Mouse (Mus musculus): ENCODE measurements around the gene Cenpm. TPM values are rescaled to one million over a fixed set of nuclear protein-coding genes. Genes with fewer than 3 reads are reported as not detected.

Cenpm gene
- polyA plus RNA-seq, 1 experiment from 2014 or later, result 45.5 TPM

DNA sequence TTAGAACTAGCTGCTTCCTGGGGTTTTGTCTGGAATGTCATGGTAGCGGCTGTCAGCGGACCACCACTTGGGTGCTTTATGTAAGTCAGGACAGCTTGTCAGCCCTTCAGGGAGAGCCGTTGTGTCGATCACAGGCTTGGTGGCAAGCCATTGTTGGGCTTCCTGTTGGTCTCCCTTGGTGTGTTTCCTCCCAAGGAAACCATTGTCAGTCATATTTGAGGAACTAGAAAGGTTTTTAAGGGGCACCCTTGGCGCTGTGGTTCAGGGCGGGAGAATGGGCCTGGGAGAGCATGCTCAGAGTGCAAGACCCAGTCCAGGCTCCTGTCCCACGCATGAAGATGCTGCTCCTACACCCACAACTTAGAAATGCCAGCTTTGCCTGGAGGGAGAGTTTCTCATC lies 46.2 kb downstream of the Cenpm start:
- Histone ChIP-seq H3K4me2 (replicated peaks) (no peak overlapping the region), H3K9me3 (no peaks in the 10 kb centered on the region), H3K36me3 (peaks cover 97% of the 10 kb centered on the region), H3K4me1 (no peaks in the 10 kb centered on the region), H3K27ac (no peak overlapping the region), H3K9ac (no peak overlapping the region), H3K4me3 (no peak overlapping the region), H3K27me3 (replicated peaks) (no peaks in the 10 kb centered on the region)
- no peak for ATAC-seq (ENCODE audit: low FRiP score, low read depth)
- 92% methylated on average over 7 of the region's 7 CpGs for WGBS

DNA sequence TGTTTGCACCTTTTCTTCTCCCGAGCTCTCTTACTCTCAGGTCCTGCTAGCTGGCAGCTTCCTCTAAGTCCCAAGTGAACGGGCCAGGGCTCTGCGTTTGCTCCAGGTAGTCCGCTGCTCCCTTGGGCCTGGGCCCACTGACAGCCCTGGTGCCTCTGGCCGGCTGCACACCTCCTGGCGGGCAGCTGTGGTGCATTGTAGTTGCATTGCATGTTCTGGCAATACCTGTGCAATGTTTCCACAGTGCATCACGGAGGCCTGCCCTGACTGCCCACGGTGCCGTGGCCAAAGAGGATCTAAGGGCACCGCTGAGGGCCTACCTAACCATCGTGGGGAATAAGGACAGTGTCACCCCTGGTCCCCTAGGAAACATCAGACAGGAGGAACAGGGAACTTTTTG lies 46.6 kb downstream of the Cenpm start:
- no peak overlapping the region for H3K4me3 ChIP-seq
- no peak overlapping the region for H3K4me2 ChIP-seq (replicated peaks)
- H3K4me1 ChIP-seq, result no peaks in the 10 kb centered on the region
- no peak overlapping the region for H3K9ac ChIP-seq
- 93% methylated on average over 11 of the region's 11 CpGs for WGBS
- ATAC-seq (ENCODE audit: low FRiP score, low read depth), result no peak
- no peak overlapping the region for H3K27ac ChIP-seq
- H3K9me3 ChIP-seq, result no peaks in the 10 kb centered on the region
- no peaks in the 10 kb centered on the region for H3K27me3 ChIP-seq (replicated peaks)
- peaks cover 97% of the 10 kb centered on the region for H3K36me3 ChIP-seq

DNA sequence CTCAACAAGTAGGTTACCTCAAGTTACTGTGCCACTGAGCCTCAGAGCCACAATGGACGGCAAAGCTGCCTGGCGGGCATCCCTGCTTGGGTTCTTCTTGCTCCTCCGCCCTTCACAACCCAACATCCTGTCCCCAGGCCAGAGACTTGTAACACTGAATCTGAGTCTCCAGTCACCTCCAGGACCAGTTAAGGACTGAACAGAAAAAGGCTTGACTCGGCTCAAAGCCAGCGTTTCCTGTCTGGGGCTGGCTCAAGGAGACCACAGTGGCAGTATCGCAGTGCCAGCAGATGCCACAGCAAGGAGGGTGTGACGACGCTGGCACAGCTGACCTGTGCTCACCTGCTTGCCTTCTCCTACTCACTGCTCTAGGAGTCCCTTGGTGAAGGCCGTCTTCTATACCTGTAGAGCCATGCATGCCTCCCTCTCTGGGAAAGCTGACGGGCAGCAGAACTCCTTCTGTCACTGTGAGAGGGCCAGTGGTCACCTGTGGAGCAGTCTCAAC lies 47.2 kb downstream of the Cenpm start:
- 92% methylated on average over 10 of the region's 10 CpGs for WGBS
- H3K9ac ChIP-seq, result no peak overlapping the region
- peaks cover 97% of the 10 kb centered on the region for H3K36me3 ChIP-seq

DNA sequence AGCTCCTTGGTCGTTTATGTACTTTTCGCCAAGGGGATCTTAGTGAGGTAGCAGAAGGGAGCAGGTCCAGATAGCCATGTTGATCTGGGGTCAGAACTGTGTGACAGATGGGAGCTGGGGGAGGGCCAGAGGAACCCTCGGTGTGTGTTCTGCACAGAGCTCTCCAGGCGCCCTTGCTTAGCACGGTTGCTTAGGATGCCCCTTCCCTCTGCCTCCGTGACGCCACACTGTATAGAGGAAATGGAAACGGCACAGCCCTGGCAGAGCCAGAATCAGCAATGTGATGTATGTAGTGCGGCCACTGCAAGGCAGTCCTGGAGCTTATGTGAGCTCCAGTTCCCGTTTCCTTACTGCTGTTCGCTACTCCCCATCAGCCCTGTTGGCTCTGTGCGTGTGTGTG lies 48.2 kb downstream of the Cenpm start:
- Histone ChIP-seq H3K27me3 (replicated peaks) (no peaks in the 10 kb centered on the region), H3K36me3 (peaks cover 96% of the 10 kb centered on the region), H3K9me3 (no peaks in the 10 kb centered on the region), H3K27ac (no peak overlapping the region), H3K4me2 (replicated peaks) (no peak overlapping the region), H3K4me3 (no peak overlapping the region), H3K9ac (no peak overlapping the region), H3K4me1 (no peaks in the 10 kb centered on the region)
- ATAC-seq (ENCODE audit: low FRiP score, low read depth), result no peak
- 91% methylated on average over 12 of the region's 12 CpGs for WGBS

More for the DNA sequence above, 47.2 kb downstream of the Cenpm start:
- Histone ChIP-seq H3K4me1 (no peaks in the 10 kb centered on the region), H3K27me3 (replicated peaks) (no peaks in the 10 kb centered on the region), H3K4me2 (replicated peaks) (no peak overlapping the region), H3K4me3 (no peak overlapping the region), H3K9me3 (no peaks in the 10 kb centered on the region), H3K27ac (no peak overlapping the region)
- ATAC-seq (ENCODE audit: low FRiP score, low read depth), result no peak

DNA sequence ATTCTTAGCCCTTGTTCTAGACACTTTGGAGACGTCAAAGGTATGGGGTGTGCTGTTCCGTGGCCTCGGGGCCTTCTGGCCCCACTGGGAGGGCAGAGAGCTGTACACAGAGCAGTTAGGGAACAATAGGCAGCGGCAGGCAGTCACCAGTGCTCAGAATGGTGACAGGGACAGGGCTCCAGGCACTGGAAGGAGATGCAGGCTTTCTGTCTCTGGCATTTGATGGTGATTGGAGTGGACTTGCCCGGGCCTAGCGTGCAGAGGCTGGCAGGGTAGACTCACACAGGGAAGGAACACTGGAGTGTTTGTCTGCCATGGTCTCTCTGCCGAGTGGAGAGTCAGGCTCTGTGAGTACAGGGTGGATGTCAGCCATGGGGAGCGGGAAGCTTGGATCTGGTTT lies 51.9 kb downstream of the Cenpm start:
- Histone ChIP-seq H3K9me3 (no peaks in the 10 kb centered on the region), H3K4me3 (no peak overlapping the region), H3K9ac (no peak overlapping the region), H3K27ac (no peak overlapping the region), H3K4me2 (replicated peaks) (no peak overlapping the region), H3K27me3 (replicated peaks) (no peaks in the 10 kb centered on the region), H3K36me3 (peaks cover 96% of the 10 kb centered on the region), H3K4me1 (no peaks in the 10 kb centered on the region)
- no peak for ATAC-seq (ENCODE audit: low FRiP score, low read depth)
- WGBS, result 86% methylated on average over 8 of the region's 8 CpGs

DNA sequence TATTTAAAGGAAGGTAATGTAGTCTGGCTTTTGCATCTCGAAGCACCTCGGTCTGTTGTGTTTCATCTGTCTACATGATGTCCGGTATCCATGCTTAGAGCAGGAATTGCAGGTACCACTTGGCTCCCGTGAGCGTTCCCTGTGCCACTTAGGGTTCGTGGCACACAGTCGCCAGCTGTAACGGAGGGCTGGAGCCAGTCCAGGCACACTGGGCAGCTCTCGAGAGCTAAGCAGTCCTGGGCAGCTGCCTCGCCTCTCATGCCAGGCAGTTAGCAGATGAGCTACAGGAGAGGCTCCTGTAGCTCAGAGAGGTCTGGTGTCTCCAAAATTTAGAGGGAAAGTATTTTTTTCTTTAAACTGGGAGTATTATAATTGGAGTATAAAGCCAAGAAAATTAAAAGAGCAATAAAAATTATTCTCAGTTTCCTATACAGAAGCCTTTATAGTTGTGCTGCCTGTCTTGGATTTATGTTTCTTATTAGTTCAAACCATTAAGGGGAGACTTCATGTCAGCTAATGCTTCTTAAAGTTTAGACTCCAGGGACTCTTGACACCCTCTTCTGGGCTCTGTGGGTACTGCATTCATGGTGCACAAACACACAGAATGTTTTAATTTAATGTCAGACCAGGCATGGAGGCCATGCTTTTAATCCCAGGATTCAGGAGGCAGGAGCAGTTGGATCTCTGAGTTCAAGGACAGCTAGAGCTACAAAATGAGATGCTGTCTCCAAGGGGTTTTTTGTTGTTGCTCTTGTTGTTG lies 55.9 kb downstream of the Cenpm start:
- Histone ChIP-seq H3K4me1 (no peaks in the 10 kb centered on the region), H3K4me2 (replicated peaks) (no peak overlapping the region), H3K36me3 (peaks cover 96% of the 10 kb centered on the region), H3K4me3 (no peak overlapping the region), H3K27me3 (replicated peaks) (no peaks in the 10 kb centered on the region), H3K9ac (no peak overlapping the region), H3K27ac (no peak overlapping the region), H3K9me3 (no peaks in the 10 kb centered on the region)
- no peak for ATAC-seq (ENCODE audit: low FRiP score, low read depth)
- 96% methylated on average over 10 of the region's 10 CpGs for WGBS

DNA sequence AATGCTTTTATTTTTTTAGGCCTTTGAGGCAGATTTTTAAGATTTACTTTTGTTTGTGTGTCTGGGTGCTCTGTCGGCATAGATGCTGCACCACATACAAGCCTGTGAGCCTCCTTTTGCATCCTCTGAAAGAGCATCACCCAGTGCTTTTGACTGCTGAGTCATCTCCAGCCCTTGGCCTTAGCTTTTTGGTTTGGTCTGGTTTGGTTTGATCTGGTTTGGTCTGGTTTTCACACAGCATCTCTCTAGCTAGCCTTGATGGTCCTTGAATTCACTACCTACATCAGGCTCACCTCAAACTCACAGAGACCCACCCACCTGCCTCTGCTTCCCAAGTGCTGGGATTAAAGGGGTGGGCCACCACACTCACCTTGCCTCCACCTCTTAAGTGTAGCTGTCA lies 56.6 kb downstream of the Cenpm start:
- Histone ChIP-seq H3K27me3 (replicated peaks) (no peaks in the 10 kb centered on the region), H3K27ac (no peak overlapping the region), H3K36me3 (peaks cover 97% of the 10 kb centered on the region), H3K9me3 (no peaks in the 10 kb centered on the region), H3K4me2 (replicated peaks) (no peak overlapping the region), H3K4me1 (no peaks in the 10 kb centered on the region), H3K4me3 (no peak overlapping the region), H3K9ac (no peak overlapping the region)
- ATAC-seq (ENCODE audit: low FRiP score, low read depth), result no peak
- 88% methylated on average over 1 of the region's 1 CpGs for WGBS

DNA sequence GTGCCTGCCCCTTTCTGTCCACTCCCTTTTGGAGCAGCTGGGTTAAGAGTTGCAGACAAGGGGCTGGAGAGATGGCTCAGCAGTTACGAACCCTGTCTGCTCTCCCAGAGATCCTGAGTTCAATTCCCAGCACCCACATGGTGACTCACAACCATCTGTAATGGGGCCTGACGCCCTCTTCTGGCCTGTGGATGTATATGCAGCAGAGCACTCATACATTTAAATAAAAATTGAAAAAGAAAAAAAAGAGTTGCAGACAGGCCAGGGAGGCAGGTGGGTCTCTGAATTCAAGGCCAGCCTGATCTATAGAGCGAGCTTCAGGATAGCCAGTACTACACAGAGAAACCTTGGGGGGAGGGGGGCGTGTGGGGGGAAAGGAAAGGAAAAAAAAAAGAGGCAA lies 57.1 kb downstream of the Cenpm start:
- Histone ChIP-seq H3K9me3 (0 out of 2 replicates have a peak, but pooled peaks cover under 1% of the 10 kb centered on the region), H3K36me3 (peaks cover 97% of the 10 kb centered on the region), H3K9ac (no peak overlapping the region), H3K27ac (no peak overlapping the region), H3K27me3 (replicated peaks) (no peaks in the 10 kb centered on the region), H3K4me1 (no peaks in the 10 kb centered on the region), H3K4me2 (replicated peaks) (no peak overlapping the region), H3K4me3 (no peak overlapping the region)
- no peak for ATAC-seq (ENCODE audit: low FRiP score, low read depth)
- WGBS, result 88% methylated on average over 4 of the region's 4 CpGs

DNA sequence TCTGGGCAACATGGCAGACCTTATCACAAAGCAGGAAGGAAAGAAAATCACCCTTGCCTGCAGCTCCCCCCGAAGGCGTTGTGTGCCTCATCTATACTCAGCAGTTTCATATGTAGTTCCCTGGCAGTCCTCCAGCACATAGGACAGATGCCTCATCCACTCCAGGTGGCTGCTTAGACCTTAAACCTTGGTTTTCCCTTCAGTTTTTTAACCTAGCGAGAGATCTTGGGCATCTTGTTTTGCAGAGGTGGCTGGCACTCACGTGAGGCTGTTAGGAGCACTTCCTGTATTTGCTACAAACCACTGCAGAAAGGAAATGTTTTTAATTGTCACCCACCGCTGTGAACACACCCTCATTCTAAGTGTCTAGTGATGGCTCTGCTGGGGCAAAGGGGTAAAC lies 57.6 kb downstream of the Cenpm start:
- WGBS, result 96% methylated on average over 5 of the region's 5 CpGs
- Histone ChIP-seq H3K9ac (no peak overlapping the region), H3K27me3 (replicated peaks) (no peaks in the 10 kb centered on the region), H3K4me3 (no peak overlapping the region), H3K9me3 (peaks cover 5% of the 10 kb centered on the region; the same call in 1 of the 2 replicates), H3K4me2 (replicated peaks) (no peak overlapping the region), H3K27ac (no peak overlapping the region), H3K4me1 (no peaks in the 10 kb centered on the region), H3K36me3 (peaks cover 97% of the 10 kb centered on the region)
- no peak for ATAC-seq (ENCODE audit: low FRiP score, low read depth)

DNA sequence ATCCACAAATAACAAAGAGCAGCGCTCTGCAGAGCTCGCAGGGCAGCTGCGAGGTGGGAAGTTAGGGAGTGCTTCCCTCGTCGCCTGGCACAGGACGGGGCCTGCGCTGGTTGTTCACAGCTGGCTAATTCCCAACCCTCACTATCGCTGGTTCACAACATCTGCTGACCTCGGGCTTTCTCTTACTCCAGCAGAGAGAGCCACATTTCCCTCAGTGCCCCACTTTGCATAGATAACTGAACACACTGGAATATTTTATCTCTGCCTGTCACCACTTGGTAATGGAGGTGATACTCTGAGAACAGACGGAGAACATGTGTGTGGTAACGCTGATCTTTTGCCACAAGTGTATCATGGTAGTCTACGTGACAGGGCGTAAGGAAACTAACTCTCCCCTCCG lies 58.4 kb downstream of the Cenpm start:
- H3K4me1 ChIP-seq, result no peaks in the 10 kb centered on the region
- H3K4me2 ChIP-seq (replicated peaks), result no peak overlapping the region
- no peak overlapping the region for H3K27ac ChIP-seq
- 91% methylated on average over 14 of the region's 14 CpGs for WGBS
- H3K36me3 ChIP-seq, result peaks cover 98% of the 10 kb centered on the region
- H3K9me3 ChIP-seq, result peaks cover 8% of the 10 kb centered on the region; the same call in 1 of the 2 replicates
- H3K9ac ChIP-seq, result no peak overlapping the region
- ATAC-seq (ENCODE audit: low FRiP score, low read depth), result no peak
- H3K27me3 ChIP-seq (replicated peaks), result no peaks in the 10 kb centered on the region
- H3K4me3 ChIP-seq, result no peak overlapping the region

DNA sequence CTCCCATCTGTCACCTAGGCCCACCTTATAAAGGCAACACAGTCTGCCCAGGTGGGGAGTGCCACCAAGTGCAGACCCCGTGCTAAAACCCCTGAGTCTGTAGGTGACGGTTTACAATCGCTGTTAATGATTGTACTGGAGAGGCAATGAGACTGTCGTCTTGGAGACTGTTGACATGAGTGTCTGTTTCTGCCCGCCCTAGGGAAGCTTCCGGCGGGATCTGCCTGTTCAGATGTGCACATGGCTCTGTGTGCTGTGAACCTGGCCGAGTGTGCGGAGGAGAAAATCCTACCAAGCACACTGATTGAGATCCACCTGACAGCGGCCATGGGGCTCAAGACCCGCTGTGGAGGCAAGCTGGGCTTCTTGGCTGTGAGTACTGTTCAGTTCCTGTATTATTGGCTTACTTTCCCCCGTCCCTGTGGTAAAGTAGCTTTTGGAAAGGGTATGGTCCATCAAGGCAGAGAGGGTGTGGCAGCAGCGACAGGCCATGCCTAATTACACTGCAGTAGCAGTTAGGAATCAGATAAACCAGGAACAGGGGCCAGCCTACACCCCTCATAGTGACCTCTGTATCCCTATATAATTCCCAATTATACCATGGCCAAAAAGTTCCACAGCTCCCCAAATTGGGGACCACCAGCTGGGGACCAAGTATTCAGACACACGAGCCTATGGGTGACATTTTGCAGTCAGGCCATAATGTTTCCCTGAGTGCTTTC lies 59.3 kb downstream of the Cenpm start:
- Histone ChIP-seq H3K27ac (no peak overlapping the region), H3K4me3 (no peak overlapping the region), H3K4me2 (replicated peaks) (no peak overlapping the region), H3K27me3 (replicated peaks) (no peaks in the 10 kb centered on the region), H3K4me1 (no peaks in the 10 kb centered on the region), H3K36me3 (peaks cover 99% of the 10 kb centered on the region), H3K9me3 (peaks cover 8% of the 10 kb centered on the region; the same call in 1 of the 2 replicates), H3K9ac (no peak overlapping the region)
- 79% methylated on average over 14 of the region's 14 CpGs for WGBS
- no peak for ATAC-seq (ENCODE audit: low FRiP score, low read depth)

DNA sequence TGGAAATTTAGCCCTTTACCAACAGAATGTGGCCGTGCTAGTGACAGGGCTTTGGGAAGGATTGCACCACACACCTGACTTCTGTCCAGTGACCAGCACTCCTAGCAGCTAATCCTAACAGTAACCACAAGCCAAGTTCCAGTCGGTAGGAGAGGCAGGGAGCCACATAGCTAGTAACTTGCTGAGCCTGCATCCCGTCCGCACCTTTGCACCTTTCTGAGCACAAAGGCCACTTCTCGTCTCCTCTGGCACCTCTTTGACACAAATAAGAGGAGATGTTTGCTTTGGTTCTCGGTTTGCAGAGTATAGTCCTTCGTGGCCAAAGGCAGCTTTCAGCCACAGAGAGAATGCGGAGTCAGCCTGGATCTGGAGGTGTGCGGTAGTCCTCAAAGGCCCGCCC lies 59.9 kb downstream of the Cenpm start:
- H3K36me3 ChIP-seq, result peaks cover 99% of the 10 kb centered on the region
- WGBS, result 92% methylated on average over 10 of the region's 10 CpGs
- no peak overlapping the region for H3K4me3 ChIP-seq
- no peak overlapping the region for H3K27ac ChIP-seq
- H3K4me2 ChIP-seq (replicated peaks), result no peak overlapping the region
- no peaks in the 10 kb centered on the region for H3K4me1 ChIP-seq
- H3K9ac ChIP-seq, result no peak overlapping the region
- peaks cover 8% of the 10 kb centered on the region; the same call in 1 of the 2 replicates for H3K9me3 ChIP-seq
- no peaks in the 10 kb centered on the region for H3K27me3 ChIP-seq (replicated peaks)
- ATAC-seq (ENCODE audit: low FRiP score, low read depth), result no peak
